Mouse (Mus musculus) hindbrain, embryonic 10.5 days (tissue): Measurements from ENCODE around the gene Reep6. TPM values are rescaled to one million over a fixed set of nuclear protein-coding genes. Genes with fewer than 3 reads are reported as not detected.

Experiments
- DNase-seq: peaks from one replicate; pipeline ENCODE4 v3.0.0-alpha.2; 2017; ENCODE audit warnings: low spot score
- H3K27ac ChIP-seq: fragments of 300-500 bp; sonication (generic); 2 replicates; pipeline ENCODE4 v1.5.1; 2016; ENCODE audit warnings: mild to moderate bottlenecking, moderate library complexity
- H3K27me3 ChIP-seq: fragments of 300-500 bp; sonication (generic); 2 replicates; pipeline ENCODE4 v1.6.1; 2016; ENCODE audit warnings: mild to moderate bottlenecking; ENCODE audit not compliant: poor library complexity, insufficient read depth, severe bottlenecking
- H3K36me3 ChIP-seq: fragments of 300-500 bp; sonication (generic); 2 replicates; pipeline ENCODE4 v1.6.1; 2016; ENCODE audit warnings: mild to moderate bottlenecking, moderate library complexity
- H3K4me1 ChIP-seq: fragments of 300-500 bp; sonication (generic); replicated peaks from 2 replicates; pipeline ENCODE4 v1.6.1; 2016; ENCODE audit warnings: mild to moderate bottlenecking
- H3K4me3 ChIP-seq: fragments of 300-500 bp; sonication (generic); 2 replicates; pipeline ENCODE4 v1.5.1; 2016; ENCODE audit warnings: mild to moderate bottlenecking, moderate library complexity
- H3K9me3 ChIP-seq: fragments of 300-500 bp; sonication (generic); 2 replicates; pipeline ENCODE4 v1.6.1; 2016; ENCODE audit warnings: mild to moderate bottlenecking, moderate library complexity
- WGBS: fragments of 180-500 bp; shearing (Covaris S2); methylation state at CpG from one replicate; pipeline ENCODE4 v1.1.7; 2016; 5-methylcytosine and 5-hydroxymethylcytosine counted together
- polyA plus RNA-seq: library from polyadenylated mRNA; unstranded; fragments of >200 nt; fragmentation: Nextera tagmentation; extraction: Ambion mirVana; gene quantifications from 2 replicates; pipeline ENCODE4 v1.2.1, GENCODE M21; 2016

The Reep6 gene
- polyA plus RNA-seq, 1 experiment from 2014 or later, result 7.2 TPM

- Histone ChIP-seq H3K4me3 (no peak overlapping the region), H3K27me3 (peaks cover 100% of the 10 kb centered on the region), H3K4me1 (peaks cover 39% of the 10 kb centered on the region), H3K36me3 (no peaks in the 10 kb centered on the region), H3K27ac (no peak overlapping the region), H3K9me3 (no peaks in the 10 kb centered on the region)
- WGBS, result 68% methylated on average over 8 of the region's 8 CpGs
- DNase-seq, result no peak
These were observed 23.0 kb downstream of the Reep6 start for GRCm38 (mm10) chr10:80352727-80353126.

DNA sequence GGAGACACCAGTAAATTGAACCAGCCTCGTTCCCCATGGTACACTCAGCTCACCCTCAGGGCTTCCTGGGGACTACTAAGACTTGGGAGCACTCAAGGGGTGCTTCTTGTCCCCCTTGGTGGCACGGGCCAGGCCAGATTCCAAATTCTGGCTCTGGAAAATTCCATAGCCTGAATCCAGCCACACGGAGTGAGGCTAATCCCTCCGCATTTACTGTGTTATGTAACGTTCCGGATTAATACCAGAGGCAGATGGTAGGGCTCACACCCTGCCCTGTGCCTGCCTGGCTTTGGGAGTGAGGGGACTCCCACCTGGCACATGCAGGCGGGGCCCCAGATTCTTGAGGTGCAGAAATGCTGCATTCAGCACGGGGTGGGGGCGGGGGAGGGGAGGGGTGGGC is 25.7 kb downstream of the Reep6 start:
- WGBS, result 10% methylated on average over 9 of the region's 9 CpGs
- Histone ChIP-seq H3K9me3 (no peaks in the 10 kb centered on the region), H3K4me1 (peaks cover 23% of the 10 kb centered on the region), H3K27ac (no peak overlapping the region), H3K27me3 (peaks cover 100% of the 10 kb centered on the region), H3K36me3 (no peaks in the 10 kb centered on the region), H3K4me3 (no peak overlapping the region)
- no peak for DNase-seq

DNA sequence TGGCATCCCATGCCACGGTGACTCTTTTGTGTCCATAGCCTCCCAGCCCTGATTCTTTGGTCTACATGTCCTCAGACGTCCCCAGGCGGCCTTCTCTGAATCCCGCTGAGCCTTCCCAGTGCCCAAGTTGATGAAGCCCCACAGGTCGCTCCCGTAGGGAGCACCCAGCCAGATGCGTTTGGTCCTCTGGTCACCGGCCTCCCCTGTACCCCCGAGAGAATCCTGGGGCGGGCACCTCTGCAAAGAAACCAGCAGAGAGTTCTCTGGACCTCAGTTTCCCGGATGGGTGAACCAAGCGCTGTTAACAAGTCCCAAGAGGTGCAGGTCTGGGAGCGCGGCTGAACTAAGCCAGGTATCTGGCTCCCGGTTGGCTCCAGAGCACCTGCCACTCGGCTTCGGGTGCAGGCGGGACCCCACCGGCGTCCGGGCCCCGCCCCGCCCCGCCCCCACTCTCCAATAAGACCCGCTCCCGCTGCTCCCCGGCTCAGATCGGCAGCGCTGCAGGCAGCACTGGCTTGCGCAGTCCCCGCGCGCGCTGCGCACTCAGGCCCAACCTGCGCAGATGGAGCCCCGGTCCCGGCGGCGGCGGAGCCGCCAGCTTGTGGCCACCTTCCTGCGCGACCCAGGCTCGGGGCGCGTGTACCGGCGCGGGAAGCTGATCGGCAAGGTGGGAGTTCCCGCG is 26.4 kb downstream of the Reep6 start, which contains the start of gene Plk5:
Gene Plk5, plus strand, starts transcription at position 459 of the 682 bp plus-strand sequence.
- no peaks in the 10 kb centered on the region for H3K36me3 ChIP-seq
- no peaks in the 10 kb centered on the region for H3K9me3 ChIP-seq
- no peak for DNase-seq
- H3K27ac ChIP-seq, result no peak within 1 kb of the TSS
- under 1% methylated on average over 53 of the region's 53 CpGs for WGBS
- H3K4me1 ChIP-seq, result peaks cover 22% of the 10 kb centered on the region
- H3K27me3 ChIP-seq, result peaks cover 100% of the 10 kb centered on the region
- H3K4me3 ChIP-seq, result peak within 1 kb of the TSS; percentile 45

DNA sequence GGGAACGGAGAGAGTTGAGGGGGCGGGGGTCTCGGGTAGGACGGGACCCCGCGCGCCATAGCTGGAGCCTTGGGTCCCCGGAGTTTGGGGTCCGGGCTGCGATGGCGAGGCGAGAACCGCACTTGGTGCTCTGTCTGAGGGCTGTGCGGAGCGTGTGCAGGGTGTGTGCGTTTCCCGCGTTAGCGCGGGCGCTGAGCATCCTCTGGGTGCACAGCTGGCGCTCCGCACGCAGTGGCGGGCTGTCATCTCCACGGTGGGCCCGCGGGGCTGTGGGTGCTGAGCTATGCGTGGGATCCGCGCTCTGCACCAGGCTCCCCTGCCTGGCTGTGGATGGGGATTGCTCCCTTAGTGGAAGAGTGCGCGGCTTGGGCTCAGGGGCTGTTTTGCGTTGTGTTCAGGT is 27.0 kb downstream of the Reep6 start:
- H3K9me3 ChIP-seq, result no peaks in the 10 kb centered on the region
- H3K27me3 ChIP-seq, result peaks cover 100% of the 10 kb centered on the region
- H3K27ac ChIP-seq, result no peak overlapping the region
- H3K4me3 ChIP-seq, result peak overlapping the region; percentile 45
- WGBS, result 3% methylated on average over 34 of the region's 34 CpGs
- no peaks in the 10 kb centered on the region for H3K36me3 ChIP-seq
- H3K4me1 ChIP-seq, result peaks cover 22% of the 10 kb centered on the region
- DNase-seq, result no peak

GRCm38 (mm10) chr10:80357336-80357735 is 27.6 kb downstream of the Reep6 start:
- Histone ChIP-seq H3K27ac (no peak overlapping the region), H3K4me3 (peak overlapping the region; percentile 34; the same call in 1 of the 2 replicates), H3K36me3 (no peaks in the 10 kb centered on the region), H3K27me3 (peaks cover 97% of the 10 kb centered on the region), H3K4me1 (peaks cover 22% of the 10 kb centered on the region), H3K9me3 (no peaks in the 10 kb centered on the region)
- no peak for DNase-seq
- 34% methylated on average over 7 of the region's 7 CpGs for WGBS

- Histone ChIP-seq H3K4me3 (peak overlapping the region; percentile 34), H3K27me3 (peaks cover 97% of the 10 kb centered on the region), H3K9me3 (no peaks in the 10 kb centered on the region), H3K36me3 (no peaks in the 10 kb centered on the region), H3K27ac (no peak overlapping the region), H3K4me1 (peaks cover 22% of the 10 kb centered on the region)
- WGBS, result 9% methylated on average over 31 of the region's 31 CpGs
- DNase-seq, result no peak
These were observed 28.4 kb downstream of the Reep6 start for GRCm38 (mm10) chr10:80357994-80358639.

DNA sequence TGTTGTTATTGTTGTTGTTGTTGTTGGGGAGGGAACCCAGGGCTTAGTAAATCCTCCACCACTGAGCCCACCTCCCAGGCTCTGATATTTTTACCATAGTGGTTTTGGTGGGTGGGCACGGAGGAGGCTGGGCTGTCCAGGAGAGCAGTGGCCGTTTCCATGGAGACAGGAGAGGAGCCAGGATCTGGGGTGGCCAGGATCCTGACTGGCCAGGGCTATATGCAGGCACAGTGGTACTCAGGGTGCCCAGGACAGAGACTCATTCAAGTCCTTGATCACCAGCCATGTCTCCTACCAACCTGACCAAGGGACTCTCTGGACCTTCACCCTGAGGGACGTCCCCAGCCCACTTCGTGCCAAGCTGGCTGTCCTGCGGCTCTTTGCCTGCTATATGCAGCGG is 34.0 kb downstream of the Reep6 start:
- no peak overlapping the region for H3K4me3 ChIP-seq
- H3K27me3 ChIP-seq, result peaks cover 90% of the 10 kb centered on the region

GRCm38 (mm10) chr10:80365736-80366135 is 36.0 kb downstream of the Reep6 start:
- Histone ChIP-seq H3K27ac (no peak overlapping the region), H3K4me1 (peaks cover 10% of the 10 kb centered on the region), H3K9me3 (peaks cover 5% of the 10 kb centered on the region; the same call in 1 of the 2 replicates), H3K36me3 (no peaks in the 10 kb centered on the region), H3K4me3 (no peak overlapping the region), H3K27me3 (peaks cover 70% of the 10 kb centered on the region)
- 66% methylated on average over 6 of the region's 6 CpGs for WGBS
- DNase-seq, result no peak

More for the DNA sequence above, 34.0 kb downstream of the Reep6 start:
- Histone ChIP-seq H3K9me3 (peaks cover 5% of the 10 kb centered on the region; the same call in 1 of the 2 replicates), H3K4me1 (peaks cover 10% of the 10 kb centered on the region), H3K27ac (no peak overlapping the region), H3K36me3 (no peaks in the 10 kb centered on the region)
- 39% methylated on average over 6 of the region's 6 CpGs for WGBS
- DNase-seq, result no peak

- Histone ChIP-seq H3K27ac (no peak overlapping the region), H3K27me3 (peaks cover 57% of the 10 kb centered on the region), H3K9me3 (peaks cover 5% of the 10 kb centered on the region; the same call in 1 of the 2 replicates), H3K4me3 (no peak overlapping the region), H3K4me1 (peaks cover 28% of the 10 kb centered on the region), H3K36me3 (no peaks in the 10 kb centered on the region)
- WGBS, result 57% methylated on average over 5 of the region's 5 CpGs
- DNase-seq, result no peak
These were observed 38.2 kb downstream of the Reep6 start for GRCm38 (mm10) chr10:80367954-80368353.

DNA sequence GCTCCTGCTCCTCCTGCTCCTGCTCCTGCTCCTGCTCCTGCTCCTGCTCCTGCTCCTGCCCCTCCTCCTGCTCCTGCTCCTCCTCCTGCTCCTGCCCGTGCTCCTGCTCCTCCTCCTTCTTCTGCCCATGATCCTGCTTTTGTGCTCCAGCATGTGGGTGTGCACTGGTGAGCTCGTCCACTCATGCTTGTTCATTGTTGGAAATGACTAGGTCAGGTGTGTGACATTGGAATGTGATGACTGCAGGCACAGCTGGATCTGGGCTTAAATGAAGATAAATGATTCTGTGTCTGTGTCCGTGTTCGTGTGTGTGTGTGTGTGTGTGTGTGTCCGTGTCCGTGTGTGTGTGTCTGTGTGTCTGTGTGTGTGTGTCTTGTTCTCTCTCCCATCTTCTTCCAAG is 38.6 kb downstream of the Reep6 start:
- Histone ChIP-seq H3K9me3 (peaks cover 5% of the 10 kb centered on the region; the same call in 1 of the 2 replicates), H3K36me3 (no peaks in the 10 kb centered on the region), H3K4me1 (peaks cover 28% of the 10 kb centered on the region), H3K4me3 (no peak overlapping the region), H3K27ac (no peak overlapping the region), H3K27me3 (peaks cover 56% of the 10 kb centered on the region)
- no peak for DNase-seq
- 91% methylated on average over 6 of the region's 6 CpGs for WGBS

GRCm38 (mm10) chr10:80369995-80370747 is 40.4 kb downstream of the Reep6 start:
- DNase-seq, result no peak

GRCm38 (mm10) chr10:80371411-80371966 is 41.7 kb downstream of the Reep6 start:
- Histone ChIP-seq H3K4me3 (peak overlapping the region; percentile 37), H3K9me3 (peaks cover 5% of the 10 kb centered on the region; the same call in 1 of the 2 replicates), H3K27me3 (peaks cover 26% of the 10 kb centered on the region), H3K4me1 (peaks cover 18% of the 10 kb centered on the region), H3K27ac (peak overlapping the region; percentile 13), H3K36me3 (no peaks in the 10 kb centered on the region)
- 6% methylated on average over 12 of the region's 12 CpGs for WGBS
- DNase-seq, result peak; percentile 68

More at GRCm38 (mm10) chr10:80369995-80370747, 40.4 kb downstream of the Reep6 start:
- Histone ChIP-seq H3K4me1 (peaks cover 18% of the 10 kb centered on the region), H3K4me3 (no peak overlapping the region), H3K27me3 (peaks cover 38% of the 10 kb centered on the region), H3K27ac (no peak overlapping the region), H3K36me3 (no peaks in the 10 kb centered on the region), H3K9me3 (peaks cover 5% of the 10 kb centered on the region; the same call in 1 of the 2 replicates)
- 79% methylated on average over 21 of the region's 21 CpGs for WGBS
